Mouse (Mus musculus) midbrain, embryonic 16.5 days (tissue): ENCODE data around the gene Nme3. TPM values are rescaled to one million over a fixed set of nuclear protein-coding genes. Genes with fewer than 3 reads are reported as not detected.

Experiments
- ATAC-seq: fragments of 200-750 bp; cut with Nextera tagmentation; 2 replicates; pipeline ENCODE4 v1.8.0; 2017; ENCODE audit warnings: moderate TSS enrichment
- H3K27ac ChIP-seq: fragments of 300-500 bp; sonication (generic); 2 replicates; pipeline ENCODE4 v1.5.1; 2014; ENCODE audit warnings: mild to moderate bottlenecking, low read length, mixed read lengths
- H3K27me3 ChIP-seq: fragments of 300-500 bp; sonication (generic); 2 replicates; pipeline ENCODE4 v1.6.1; 2014; ENCODE audit warnings: low read depth, low read length, mixed read lengths; ENCODE audit not compliant: control insufficient read depth, insufficient read depth
- H3K36me3 ChIP-seq: fragments of 300-500 bp; sonication (generic); 2 replicates; pipeline ENCODE4 v1.6.1; 2014; ENCODE audit warnings: mild to moderate bottlenecking, low read length, moderate library complexity, mixed read lengths; ENCODE audit not compliant: control insufficient read depth, insufficient read depth
- H3K4me1 ChIP-seq: fragments of 300-500 bp; sonication (generic); 2 replicates; pipeline ENCODE4 v1.6.1; 2014; ENCODE audit warnings: mild to moderate bottlenecking, low read length, mixed read lengths; ENCODE audit not compliant: control insufficient read depth, insufficient read depth
- H3K4me2 ChIP-seq: fragments of 300-500 bp; sonication (generic); 2 replicates; pipeline ENCODE4 v1.6.1; 2014; ENCODE audit warnings: mild to moderate bottlenecking, low read length, mixed read lengths
- H3K4me3 ChIP-seq: fragments of 300-500 bp; sonication (generic); 2 replicates; pipeline ENCODE4 v1.5.1; 2014; ENCODE audit warnings: low read depth, mild to moderate bottlenecking, low read length, moderate library complexity, mixed read lengths
- H3K9ac ChIP-seq: fragments of 300-500 bp; sonication (generic); 2 replicates; pipeline ENCODE4 v1.6.1; 2014; ENCODE audit warnings: low read depth, low read length, mixed read lengths
- H3K9me3 ChIP-seq: fragments of 300-500 bp; sonication (generic); replicated peaks from 2 replicates; pipeline ENCODE4 v1.6.1; 2014; ENCODE audit warnings: mild to moderate bottlenecking, low read length, mixed read lengths; ENCODE audit not compliant: control insufficient read depth, poor library complexity, severe bottlenecking
- WGBS: fragments of 180-500 bp; shearing (Covaris S2); extraction: QIAGEN DNeasy Blood & Tissue Kit; methylation state at CpG from one replicate; pipeline ENCODE4 v1.1.7; 2014; 5-methylcytosine and 5-hydroxymethylcytosine counted together
- polyA plus RNA-seq: library from polyadenylated mRNA; unstranded; fragments of >200 nt; fragmentation: Nextera tagmentation; extraction: Ambion mirVana; gene quantifications from 2 replicates; pipeline ENCODE4 v1.2.1, GENCODE M21; 2015

Gene Nme3
- polyA plus RNA-seq, 1 experiment from 2014 or later: 88.6 TPM

GRCm38 (mm10) chr17:24856589-24856988 is 39.7 kb upstream of the Nme3 start:
- Histone ChIP-seq H3K4me3 (no peak overlapping the region), H3K9ac (no peak overlapping the region)
- 91% methylated on average over 13 of the region's 13 CpGs for WGBS

GRCm38 (mm10) chr17:24857831-24858470 is 38.3 kb upstream of the Nme3 start:
- Histone ChIP-seq H3K4me1 (no peaks in the 10 kb centered on the region), H3K9ac (no peak overlapping the region), H3K27ac (no peak overlapping the region), H3K36me3 (peaks cover 23% of the 10 kb centered on the region), H3K4me3 (no peak overlapping the region), H3K4me2 (no peak overlapping the region), H3K9me3 (no peaks in the 10 kb centered on the region), H3K27me3 (no peaks in the 10 kb centered on the region)
- ATAC-seq: no peak
- WGBS: 83% methylated on average over 8 of the region's 8 CpGs

More at GRCm38 (mm10) chr17:24856589-24856988, 39.7 kb upstream of the Nme3 start:
- Histone ChIP-seq H3K27me3 (no peaks in the 10 kb centered on the region), H3K9me3 (no peaks in the 10 kb centered on the region), H3K4me1 (no peaks in the 10 kb centered on the region), H3K27ac (no peak overlapping the region), H3K36me3 (peaks cover 20% of the 10 kb centered on the region), H3K4me2 (no peak overlapping the region)
- no peak for ATAC-seq

- Histone ChIP-seq H3K4me1 (no peaks in the 10 kb centered on the region), H3K4me2 (no peak overlapping the region), H3K9me3 (no peaks in the 10 kb centered on the region), H3K27ac (no peak overlapping the region), H3K9ac (no peak overlapping the region), H3K36me3 (peaks cover 26% of the 10 kb centered on the region), H3K27me3 (no peaks in the 10 kb centered on the region), H3K4me3 (no peak overlapping the region)
- WGBS: 93% methylated on average over 6 of the region's 6 CpGs
- no peak for ATAC-seq
These were observed 37.3 kb upstream of the Nme3 start for GRCm38 (mm10) chr17:24858967-24859366.

- H3K9me3 ChIP-seq: no peaks in the 10 kb centered on the region
- H3K27ac ChIP-seq: no peak overlapping the region
- H3K27me3 ChIP-seq: no peaks in the 10 kb centered on the region
- H3K4me2 ChIP-seq: no peak overlapping the region
- H3K36me3 ChIP-seq: peaks cover 26% of the 10 kb centered on the region
- no peak overlapping the region for H3K4me3 ChIP-seq
- no peak overlapping the region for H3K9ac ChIP-seq
- 91% methylated on average over 8 of the region's 8 CpGs for WGBS
- no peaks in the 10 kb centered on the region for H3K4me1 ChIP-seq
- no peak for ATAC-seq
These were observed 36.2 kb upstream of the Nme3 start for GRCm38 (mm10) chr17:24860076-24860475.

GRCm38 (mm10) chr17:24861785-24862184 is 34.5 kb upstream of the Nme3 start:
- no peaks in the 10 kb centered on the region for H3K27me3 ChIP-seq
- H3K27ac ChIP-seq: no peak overlapping the region
- H3K36me3 ChIP-seq: peaks cover 34% of the 10 kb centered on the region

GRCm38 (mm10) chr17:24865776-24866175 is 30.5 kb upstream of the Nme3 start, which contains the start of gene Igfals:
Gene Igfals, plus strand, starts transcription at chr17:24865997.
- no peak for ATAC-seq
- Histone ChIP-seq H3K9me3 (no peaks in the 10 kb centered on the region), H3K27ac (no peak within 1 kb of the TSS), H3K36me3 (peaks cover 30% of the 10 kb centered on the region), H3K9ac (no peak within 1 kb of the TSS), H3K4me3 (no peak within 1 kb of the TSS), H3K27me3 (no peaks in the 10 kb centered on the region), H3K4me1 (no peaks in the 10 kb centered on the region), H3K4me2 (no peak within 1 kb of the TSS)
- 92% methylated on average over 8 of the region's 8 CpGs for WGBS

More at GRCm38 (mm10) chr17:24861785-24862184, 34.5 kb upstream of the Nme3 start:
- WGBS: 93% methylated on average over 3 of the region's 3 CpGs
- no peak overlapping the region for H3K9ac ChIP-seq
- no peak overlapping the region for H3K4me3 ChIP-seq
- no peak for ATAC-seq
- H3K4me2 ChIP-seq: no peak overlapping the region
- no peaks in the 10 kb centered on the region for H3K9me3 ChIP-seq
- H3K4me1 ChIP-seq: no peaks in the 10 kb centered on the region

- no peak overlapping the region for H3K4me2 ChIP-seq
- no peak overlapping the region for H3K4me3 ChIP-seq
- ATAC-seq: no peak
- H3K27me3 ChIP-seq: no peaks in the 10 kb centered on the region
- peaks cover 20% of the 10 kb centered on the region for H3K36me3 ChIP-seq
- no peaks in the 10 kb centered on the region for H3K9me3 ChIP-seq
- H3K4me1 ChIP-seq: no peaks in the 10 kb centered on the region
- no peak overlapping the region for H3K9ac ChIP-seq
- WGBS: 94% methylated on average over 10 of the region's 10 CpGs
- H3K27ac ChIP-seq: no peak overlapping the region
These were observed 28.4 kb upstream of the Nme3 start for GRCm38 (mm10) chr17:24867914-24868313.

- no peaks in the 10 kb centered on the region for H3K36me3 ChIP-seq
- H3K4me1 ChIP-seq: no peaks in the 10 kb centered on the region
- no peak overlapping the region for H3K4me2 ChIP-seq
- H3K9me3 ChIP-seq: no peaks in the 10 kb centered on the region
- no peak for ATAC-seq
- H3K9ac ChIP-seq: no peak overlapping the region
- H3K4me3 ChIP-seq: no peak overlapping the region
- H3K27ac ChIP-seq: no peak overlapping the region
- H3K27me3 ChIP-seq: no peaks in the 10 kb centered on the region
- WGBS: 50% methylated on average over 4 of the region's 4 CpGs
These were observed 22.4 kb upstream of the Nme3 start for GRCm38 (mm10) chr17:24873695-24874404.

- ATAC-seq: no peak
- Histone ChIP-seq H3K9ac (no peak overlapping the region), H3K36me3 (no peaks in the 10 kb centered on the region), H3K4me2 (no peak overlapping the region), H3K9me3 (no peaks in the 10 kb centered on the region), H3K27ac (no peak overlapping the region), H3K4me1 (no peaks in the 10 kb centered on the region), H3K4me3 (no peak overlapping the region), H3K27me3 (no peaks in the 10 kb centered on the region)
- 52% methylated on average over 1 of the region's 1 CpGs for WGBS
These were observed 21.9 kb upstream of the Nme3 start for GRCm38 (mm10) chr17:24874405-24874745.
